In genomic region chr11:73007698-73008481, GRCm38 (mm10) we compare ENCODE assay signal across 8 mouse cellular contexts. TPM values are rescaled to one million over a fixed set of nuclear protein-coding genes. Genes with fewer than 3 reads are reported as not detected.
DNase-seq lines count a peak whose midpoint lies in the region; TF ChIP-seq lines count a peak whose summit lies in the region.
"Had no signal": no experiment of that assay in that cellular context is flagged by ENCODE, and none has a peak within 500 bp of the region (broad histone marks: within the 10 kb centered on the region; RNA-seq: fewer than 3 reads in every experiment).

No protein-coding gene starts in this region.

- TF ChIP-seq POLR2A in bone marrow macrophage, adult 2 months (IDR thresholded peaks at IDR 0.05; ENCODE audit: borderline replicate concordance, low read depth, low read length): no peak

- H3K36me3 ChIP-seq in ES-E14 (ENCODE audit: control insufficient read depth, insufficient read depth, low read length, poor library complexity, severe bottlenecking): no peaks in the 10 kb centered on the region
- H3K36me3 ChIP-seq: midbrain, embryonic 12.5 days had no signal

- TF ChIP-seq CTCF in bone marrow macrophage, adult 2 months (IDR thresholded peaks at IDR 0.05; ENCODE audit: low read depth, low read length): peak; percentile 87

- DNase-seq in left cerebral cortex, adult 18-20 months (ENCODE audit: low spot score in 2 of 2): peak; percentile 53 to 66
- no peak for DNase-seq in left cerebral cortex, adult 9 months (ENCODE audit: low spot score in 2 of 2)
- DNase-seq in ES-E14 (ENCODE audit: low read depth, low spot score): no peak
- DNase-seq in gastrocnemius, postnatal 25 days: peak; percentile 31
- peak; percentile 57 to 63 for DNase-seq in lung, adult 18-20 months
- DNase-seq in right cerebral cortex, postnatal 14 days: peak; percentile 73

- H3K9ac ChIP-seq in ES-E14 (ENCODE audit: insufficient read depth, low read depth, low read length, poor library complexity, severe bottlenecking): no peak overlapping the region
- H3K9ac ChIP-seq: midbrain, embryonic 12.5 days had no signal

- in situ Hi-C loops in ES-E14 (cut with MboI; ENCODE audit: low sequenced_read_pairs in 2 of 2, unreplicated experiment in 2 of 2): no loop called here

- H3K4me1 ChIP-seq in ES-E14 (ENCODE audit: control insufficient read depth in 2 of 2, insufficient read depth in 2 of 2, low read length in 2 of 2, poor library complexity in 1 of 2): no peaks in the 10 kb centered on the region
- no peaks in the 10 kb centered on the region for H3K4me1 ChIP-seq in bone marrow macrophage, adult 2 months (ENCODE audit: control insufficient read depth, insufficient read depth, low read length)
- H3K4me1 ChIP-seq: midbrain, embryonic 12.5 days had no signal

- no peaks in the 10 kb centered on the region for H3K9me3 ChIP-seq in ES-E14 (ENCODE audit: control insufficient read depth, insufficient read depth, low read depth, low read length)
- H3K9me3 ChIP-seq: midbrain, embryonic 12.5 days had no signal

- H3K27ac ChIP-seq in ES-E14 (ENCODE audit: insufficient read depth, low read depth, low read length, poor library complexity, severe bottlenecking): no peak overlapping the region
- H3K27ac ChIP-seq in bone marrow macrophage, adult 2 months (ENCODE audit: insufficient read depth, low read depth, low read length): no peak overlapping the region
- H3K27ac ChIP-seq: midbrain, embryonic 12.5 days had no signal

- no peak overlapping the region for H3K4me3 ChIP-seq in ES-E14 (ENCODE audit: insufficient read depth in 1 of 2, low read depth in 1 of 2, low read length in 2 of 2, poor library complexity in 1 of 2, severe bottlenecking in 1 of 2)
- H3K4me3 ChIP-seq in bone marrow macrophage, adult 2 months (ENCODE audit: insufficient read depth, low read length): no peak overlapping the region
- H3K4me3 ChIP-seq: midbrain, embryonic 12.5 days had no signal

TF ChIP-seq in ES-E14, 5 proteins besides CTCF, POLR2A, EP300 and RAD21:
- TF ChIP-seq CHD2 (IDR thresholded peaks at IDR 0.05; ENCODE audit: low read depth, low read length) (no peak), ZNF384 (IDR thresholded peaks at IDR 0.05; ENCODE audit: low read depth, low read length) (no peak), MAFK (IDR thresholded peaks at IDR 0.05; ENCODE audit: insufficient read depth, low read depth, low read length) (no peak), ZC3H11A (IDR thresholded peaks at IDR 0.05; ENCODE audit: borderline replicate concordance, low read depth, low read length) (peak; percentile 46; the same call in 1 of the 2 replicates)
TF ChIP-seq in ES-E14: peak in this region for 1.

RNA-seq across cellular contexts. Expression of gene P2rx1, which starts 9.0 kb away (rescaled TPM):
- total RNA-seq in left cerebral cortex, adult 18-20 months (2021): under 1 TPM; 0.26 to 0.47 TPM
- 0.36 and 0.69 TPM in 2 replicates for total RNA-seq in ES-E14 (2012; rRNA removed)
- polyA plus RNA-seq in bone marrow macrophage, adult 2 months (2012; ENCODE audit: insufficient read depth, insufficient read length, missing spikeins): 0.39 TPM in 1 of 2 replicates, not detected in the other
- total RNA-seq in gastrocnemius, postnatal 25 days (2021): 1 to 10 TPM in 1 of 2 experiments, under 1 TPM in 1; 0.31 to 1.6 TPM

RNA-seq across cellular contexts. Expression of gene Camkk1, which starts 10.9 kb away (rescaled TPM):
- total RNA-seq in left cerebral cortex, adult 18-20 months (2021): 100 to 1,000 TPM; 108 to 123 TPM
- total RNA-seq in ES-E14 (2012; rRNA removed): 4.3 and 4.5 TPM in 2 replicates
- polyA plus RNA-seq in bone marrow macrophage, adult 2 months (2012; ENCODE audit: insufficient read depth, insufficient read length, missing spikeins): not detected in 2 replicates
- total RNA-seq in gastrocnemius, postnatal 25 days (2021): 1 to 10 TPM in 1 of 2 experiments, under 1 TPM in 1; 1.00 to 1.2 TPM

RNA-seq across cellular contexts. Expression of gene Ncbp3, which starts 39.7 kb away (rescaled TPM):
- total RNA-seq in left cerebral cortex, adult 18-20 months (2021): 1 to 10 TPM; 9.1 to 9.8 TPM
- total RNA-seq in ES-E14 (2012; rRNA removed): 9.6 and 10.4 TPM in 2 replicates
- polyA plus RNA-seq in bone marrow macrophage, adult 2 months (2012; ENCODE audit: insufficient read depth, insufficient read length, missing spikeins): 6.2 and 6.4 TPM in 2 replicates
- total RNA-seq in gastrocnemius, postnatal 25 days (2021): 1 to 10 TPM; 2.8 to 3.1 TPM

RNA-seq across cellular contexts. Expression of gene Atp2a3, which starts 46.9 kb away (rescaled TPM):
- 1 to 10 TPM; 6.6 to 8.5 TPM for total RNA-seq in left cerebral cortex, adult 18-20 months (2021)
- total RNA-seq in ES-E14 (2012; rRNA removed): 10.7 and 17.4 TPM in 2 replicates
- polyA plus RNA-seq in bone marrow macrophage, adult 2 months (2012; ENCODE audit: insufficient read depth, insufficient read length, missing spikeins): 6.7 TPM in 2 replicates
- total RNA-seq in gastrocnemius, postnatal 25 days (2021): 10 to 100 TPM in 1 of 2 experiments, 1 to 10 TPM in 1; 7.2 to 12.9 TPM

Comparison
In these comparisons a context has a peak if more than half of its experiments do, and no peak if none do; other contexts are left out.
1. DNase-seq: peak in left cerebral cortex, adult 18-20 months (2 of 2), gastrocnemius, postnatal 25 days (single experiment), lung, adult 18-20 months (2 of 2) and right cerebral cortex, postnatal 14 days (single experiment); none in left cerebral cortex, adult 9 months (0 of 2) and ES-E14 (single experiment).
2. RNA of gene Camkk1, which starts 10.9 kb away (total RNA-seq): 108 to 123 TPM in left cerebral cortex, adult 18-20 months; 4.3 to 4.5 TPM in ES-E14 and 1.00 to 1.2 TPM in gastrocnemius, postnatal 25 days; every median in the first group is over 10 times any median in the second.